Mouse (Mus musculus) CH12.LX (cell line): ENCODE measurements at regions not wholly inside any gene's neighbourhood (a gene's known extent, or its start where the extent isn't known, plus 50 kb on each side); places are given as distances from the start of the nearest gene placed in this dataset.

Source experiments
- BHLHE40 ChIP-seq: IDR thresholded peaks from 2 replicates; pipeline ENCODE4 v1.6.1; 2011; ENCODE audit warnings: mild to moderate bottlenecking, low read depth, low read length, improper control_type of control experiment
- CTCF ChIP-seq, 2 experiments: IDR thresholded peaks in 1 of 2; conservative IDR thresholded peaks in 1 of 2; 2 replicates each; pipeline ENCODE4 v1.5.1; 2011 to 2012; ENCODE audit warnings: low read depth in 2 of 2, low read length in 2 of 2, improper control_type of control experiment in 1 of 2, inconsistent platforms in 1 of 2, mild to moderate bottlenecking in 1 of 2, moderate library complexity in 1 of 2
- EP300 ChIP-seq: IDR thresholded peaks from 2 replicates; pipeline ENCODE4 v1.6.1; 2011; ENCODE audit warnings: low read length, improper control_type of control experiment
- ETS1 ChIP-seq: conservative IDR thresholded peaks from 2 replicates; pipeline ENCODE4 v1.6.1; 2012; ENCODE audit warnings: low read depth, mild to moderate bottlenecking, inconsistent platforms, low read length, improper control_type of control experiment, moderate library complexity
- GABPA ChIP-seq: IDR thresholded peaks from 2 replicates; pipeline ENCODE4 v1.6.1; 2012; ENCODE audit warnings: low read depth, low read length, improper control_type of control experiment, inconsistent platforms; ENCODE audit not compliant: insufficient replicate concordance
- JUND ChIP-seq: conservative IDR thresholded peaks from 2 replicates; pipeline ENCODE4 v1.6.1; 2011; ENCODE audit warnings: low read depth, low read length, improper control_type of control experiment
- MAX ChIP-seq: IDR thresholded peaks from 2 replicates; pipeline ENCODE4 v1.6.1; 2011; ENCODE audit warnings: low read length, improper control_type of control experiment
- MAZ ChIP-seq: IDR thresholded peaks from 2 replicates; pipeline ENCODE4 v1.6.1; 2012; ENCODE audit warnings: low read depth, mild to moderate bottlenecking, inconsistent platforms, low read length, improper control_type of control experiment, moderate library complexity
- POLR2A ChIP-seq: IDR thresholded peaks from 2 replicates; pipeline ENCODE4 v1.6.1; 2011; ENCODE audit warnings: low read depth, mild to moderate bottlenecking, improper control_type of control experiment, low read length
- RAD21 ChIP-seq: IDR thresholded peaks from 2 replicates; pipeline ENCODE4 v1.6.1; 2011; ENCODE audit warnings: low read depth, mild to moderate bottlenecking, low read length, improper control_type of control experiment, moderate library complexity
- UBTF ChIP-seq: IDR thresholded peaks from 2 replicates; pipeline ENCODE4 v1.6.1; 2012; ENCODE audit warnings: low read depth, mild to moderate bottlenecking, inconsistent platforms, low read length, improper control_type of control experiment, moderate library complexity
- USF1 ChIP-seq: IDR thresholded peaks from 2 replicates; pipeline ENCODE4 v1.6.1; 2014; ENCODE audit warnings: low read depth, mild to moderate bottlenecking, inconsistent platforms, low read length, improper control_type of control experiment

DNA sequence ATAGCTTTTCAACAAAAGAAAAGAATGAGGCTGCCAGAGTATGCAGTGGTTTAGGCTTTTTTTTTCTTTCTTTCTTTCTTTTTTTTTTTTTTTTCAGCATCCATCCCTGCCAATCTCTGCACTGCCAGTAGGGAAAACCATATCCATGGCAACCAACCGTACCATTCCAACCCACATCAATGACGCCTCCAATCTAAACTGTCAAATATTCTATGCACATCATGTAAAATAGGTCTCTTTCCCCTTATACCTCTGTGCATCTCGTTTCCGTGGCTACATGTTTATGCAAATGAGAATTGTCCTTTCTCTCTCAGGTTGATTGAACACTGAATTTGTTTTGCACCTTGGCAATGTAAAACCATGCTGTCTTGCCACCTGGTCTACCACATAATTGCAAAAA lies 384.0 kb upstream of the Ccnh start:
- no peak for TF ChIP-seq POLR2A
- TF ChIP-seq RAD21: no peak
- no peak for TF ChIP-seq CTCF (conservative IDR thresholded peaks at IDR 0.05 in 1 of 2, IDR thresholded peaks at IDR 0.05 in 1 of 2; ENCODE audit: low read depth in 2 of 2, low read length in 2 of 2)
- TF ChIP-seq UBTF: no peak
- TF ChIP-seq MAZ: no peak
- no peak for TF ChIP-seq EP300
- no peak for TF ChIP-seq USF1
- TF ChIP-seq GABPA: no peak
- TF ChIP-seq JUND: no peak
- no peak for TF ChIP-seq BHLHE40
- no peak for TF ChIP-seq MAX
- no peak for TF ChIP-seq ETS1
